Mouse (Mus musculus) layer of hippocampus, postnatal 36 days (tissue): ENCODE measurements at regions not wholly inside any gene's neighbourhood (a gene's known extent, or its start where the extent isn't known, plus 50 kb on each side); places are given as distances from the start of the nearest gene placed in this dataset.

Experiments used
- DNase-seq, 2 experiments: peaks; one replicate each; pipeline ENCODE4 v3.0.0; 2022

DNA sequence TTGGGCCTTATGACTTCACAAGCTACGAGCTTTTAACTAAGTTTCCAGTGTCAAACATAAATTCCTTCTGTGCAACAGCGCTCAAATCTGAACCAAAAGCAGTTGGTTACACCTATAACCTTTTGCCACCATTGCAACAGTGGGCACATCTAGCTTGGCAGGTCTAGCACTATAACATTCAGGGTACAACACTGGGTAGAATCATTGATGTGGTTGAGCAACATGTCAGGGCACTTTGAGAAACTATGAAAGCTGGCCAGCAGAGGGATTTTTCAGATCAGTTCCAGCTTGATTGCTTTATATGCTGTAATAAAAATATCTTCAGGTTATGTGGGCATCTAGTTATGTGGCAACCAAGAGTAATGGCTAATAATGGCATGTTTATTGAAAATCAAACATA is 63.8 kb upstream of the Slc7a11 start:
- no peak for DNase-seq
